Mouse (Mus musculus) spleen, adult 2 months (tissue): ENCODE data around the gene Atp10a.

Experiments
- CTCF ChIP-seq: fragments of 200-500 bp; IDR thresholded peaks from 2 replicates; pipeline ENCODE4 v1.5.1; 2011; ENCODE audit warnings: mild to moderate bottlenecking, inconsistent platforms; ENCODE audit not compliant: insufficient read depth, insufficient read length, insufficient replicate concordance; ENCODE audit errors: extremely low read depth
- POLR2A ChIP-seq: fragments of 200-500 bp; IDR thresholded peaks from 2 replicates; pipeline ENCODE4 v1.6.1; 2011; ENCODE audit warnings: low read depth, low read length, inconsistent platforms

DNA sequence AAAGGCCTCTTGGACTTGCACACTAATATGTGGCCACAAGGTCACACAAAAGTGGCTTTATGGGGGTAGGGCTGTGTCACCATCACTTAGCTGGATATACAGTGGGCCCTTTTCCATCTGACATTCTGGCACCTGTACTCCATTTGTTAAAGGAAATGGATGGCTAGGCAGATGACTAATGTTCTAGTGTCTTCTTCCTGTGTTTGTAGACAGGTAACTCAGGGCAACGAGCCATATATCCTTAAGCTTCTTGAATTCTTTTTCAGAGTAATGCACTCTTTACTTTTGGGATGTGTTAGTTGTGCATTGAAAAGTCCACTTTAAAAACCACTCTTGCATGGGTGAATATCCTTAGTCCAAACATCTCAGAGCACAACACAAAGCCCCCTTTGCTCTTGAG, 30.0 kb downstream of the Atp10a start:
- TF ChIP-seq CTCF, result no peak
- no peak for TF ChIP-seq POLR2A
